Mouse (Mus musculus) spleen, postnatal 14 days (tissue): ENCODE data around the gene Sun1.

Source experiments
- DNase-seq, 2 experiments: peaks; one replicate each; pipeline ENCODE4 v3.0.0; 2021 to 2022; ENCODE audit warnings: low spot score in 2 of 2

Sun1 gene

GRCm38 (mm10) chr5:139286142-139286941, 85.9 kb downstream of the Sun1 start:
- no peak for DNase-seq

GRCm38 (mm10) chr5:139287099-139287498, 86.7 kb downstream of the Sun1 start:
- DNase-seq, result no peak

GRCm38 (mm10) chr5:139287787-139288186, 87.3 kb downstream of the Sun1 start:
- DNase-seq, result no peak

GRCm38 (mm10) chr5:139288591-139288990, 88.2 kb downstream of the Sun1 start:
- no peak for DNase-seq

GRCm38 (mm10) chr5:139290467-139291259, 90.2 kb downstream of the Sun1 start:
- no peak for DNase-seq

- DNase-seq, result no peak
Measured at GRCm38 (mm10) chr5:139291811-139292560, 91.5 kb downstream of the Sun1 start.

GRCm38 (mm10) chr5:139294089-139294488, 93.7 kb downstream of the Sun1 start:
- no peak for DNase-seq

GRCm38 (mm10) chr5:139297092-139297491, 96.7 kb downstream of the Sun1 start:
- no peak for DNase-seq

GRCm38 (mm10) chr5:139297745-139298144, 97.3 kb downstream of the Sun1 start:
- no peak for DNase-seq
